In the genomic region with DNA sequence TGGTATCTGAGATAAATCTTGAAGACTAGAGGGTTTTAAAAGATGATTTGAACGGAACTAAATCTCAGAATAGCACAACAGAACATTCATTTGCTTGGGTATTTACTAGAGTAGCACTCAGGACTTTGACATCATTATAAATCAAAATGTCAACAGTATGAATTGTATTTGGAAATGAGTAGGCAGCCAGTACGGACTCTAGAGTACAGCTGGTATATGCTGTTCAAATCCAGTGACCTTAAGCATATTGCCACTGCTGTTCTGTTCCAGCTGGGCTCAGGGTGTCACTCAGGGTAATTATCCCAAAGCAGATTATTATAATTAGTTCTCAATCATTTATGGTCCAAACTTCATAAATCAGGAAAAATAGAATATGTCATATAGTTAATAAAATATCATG, we compare ENCODE assay signal across 24 mouse cellular contexts.
"Had no signal": no experiment of that assay in that cellular context is flagged by ENCODE, and none has a peak within 500 bp of the region (broad histone marks: within the 10 kb centered on the region; RNA-seq: fewer than 3 reads in every experiment).

No protein-coding gene starts in this region.

- ATAC-seq: inflammation-experienced regulatory T-cells, adult 6 months; intestine, embryonic 15.5 days; intestine, postnatal 0 days had no signal

- H3K9ac ChIP-seq: heart, embryonic 12.5 days; hindbrain, embryonic 15.5 days; intestine, embryonic 15.5 days; limb, embryonic 12.5 days had no signal

- H3K4me3 ChIP-seq: gastrocnemius, adult 2 months; heart, embryonic 10.5 days; heart, embryonic 12.5 days; hindbrain, embryonic 10.5 days; hindbrain, embryonic 15.5 days; intestine, embryonic 15.5 days; layer of hippocampus, adult 2 months; left cerebral cortex, adult 2 months; limb, embryonic 10.5 days; limb, embryonic 12.5 days had no signal

- H3K36me3 ChIP-seq: heart, embryonic 10.5 days; heart, embryonic 12.5 days; hindbrain, embryonic 10.5 days; hindbrain, embryonic 15.5 days; intestine, embryonic 15.5 days; limb, embryonic 10.5 days; limb, embryonic 12.5 days had no signal

- H3K4me1 ChIP-seq: heart, embryonic 10.5 days; heart, embryonic 12.5 days; hindbrain, embryonic 10.5 days; hindbrain, embryonic 15.5 days; intestine, embryonic 15.5 days; limb, embryonic 10.5 days had no signal

- H3K4me2 ChIP-seq: heart, embryonic 12.5 days; hindbrain, embryonic 15.5 days; intestine, embryonic 15.5 days; limb, embryonic 12.5 days; liver, embryonic 11.5 days had no signal

- H3K27ac ChIP-seq: gastrocnemius, adult 2 months; heart, embryonic 10.5 days; hindbrain, embryonic 10.5 days; hindbrain, embryonic 15.5 days; intestine, embryonic 15.5 days; layer of hippocampus, adult 2 months; left cerebral cortex, adult 2 months; limb, embryonic 10.5 days; limb, embryonic 12.5 days had no signal

- H3K27me3 ChIP-seq: heart, embryonic 12.5 days; hindbrain, embryonic 15.5 days; intestine, embryonic 15.5 days; limb, embryonic 12.5 days had no signal

- H3K9me3 ChIP-seq: heart, embryonic 10.5 days; heart, embryonic 12.5 days; hindbrain, embryonic 10.5 days; hindbrain, embryonic 15.5 days; intestine, embryonic 15.5 days; limb, embryonic 10.5 days; limb, embryonic 12.5 days had no signal

- DNase-seq: gastrocnemius, adult 2 months; gastrocnemius, postnatal 10 days; gastrocnemius, postnatal 25 days; heart, adult 18-20 months; heart, postnatal 10 days; heart, postnatal 4 days; kidney, adult 18-20 months; kidney, adult 8-10 months; kidney, postnatal 10 days; kidney, postnatal 25 days; kidney, postnatal 4 days; liver had no signal
